Mouse (Mus musculus) layer of hippocampus, adult 18-20 months (tissue): ENCODE data around the gene Dcaf12. TPM values are rescaled to one million over a fixed set of nuclear protein-coding genes. Genes with fewer than 3 reads are reported as not detected.

ENCODE experiments used
- DNase-seq, 2 experiments: peaks; one replicate each; pipeline ENCODE4 v3.0.0; 2022; ENCODE audit warnings: low spot score in 2 of 2
- total RNA-seq, 2 experiments: library from RNA; stranded (reverse); gene quantifications; 2 replicates each; pipeline ENCODE4 v1.2.3; 2021

Dcaf12 gene
- total RNA-seq, 2 experiments from 2014 or later, result 41.2 to 43.2 TPM

DNA sequence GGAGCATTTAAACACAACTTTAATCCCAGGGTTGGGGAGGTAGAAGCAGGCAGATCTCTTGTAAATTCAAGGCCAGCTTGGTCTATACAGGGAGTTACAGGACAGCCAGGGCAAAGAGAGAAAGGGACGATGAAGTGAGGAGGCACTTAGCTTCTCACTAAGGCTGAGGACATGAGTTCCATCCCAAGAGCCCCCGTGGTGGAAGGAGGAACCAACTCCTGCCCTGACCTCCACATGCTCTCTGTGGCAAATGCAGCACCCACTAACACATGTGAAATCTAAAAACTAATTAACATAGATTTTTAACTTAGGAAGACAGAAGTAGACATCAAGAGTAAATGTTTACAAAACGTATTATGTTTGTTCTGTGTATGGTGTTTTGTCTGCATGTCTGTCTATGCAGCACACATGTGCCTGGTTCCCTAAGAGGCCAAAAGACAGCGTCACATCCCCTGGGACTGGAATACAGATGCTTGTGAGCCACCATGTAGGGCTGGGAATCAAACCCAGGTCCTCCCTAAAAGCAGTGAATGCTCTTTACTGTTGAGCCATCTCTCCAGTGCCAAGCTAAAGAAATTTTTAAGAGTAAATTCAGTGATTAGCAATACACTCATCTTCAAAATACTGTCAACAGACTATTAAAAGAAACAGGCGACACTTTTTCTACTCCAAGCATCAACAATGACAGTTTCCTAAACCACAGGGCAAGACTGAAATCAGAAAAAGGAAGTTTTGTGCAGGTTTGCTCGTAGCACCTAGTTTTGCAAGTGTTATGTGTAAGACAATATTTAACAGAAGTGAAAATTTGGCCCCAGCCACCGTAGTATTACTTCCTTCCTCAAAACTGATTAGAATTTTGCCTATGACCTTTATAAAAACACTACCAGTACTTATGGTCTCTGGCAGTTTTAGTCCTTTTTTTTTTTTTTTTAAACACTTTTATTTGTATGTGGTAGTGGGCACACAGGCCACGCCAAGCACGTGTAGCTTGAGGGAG, 3.8 kb downstream of the Dcaf12 start:
- no peak for DNase-seq

DNA sequence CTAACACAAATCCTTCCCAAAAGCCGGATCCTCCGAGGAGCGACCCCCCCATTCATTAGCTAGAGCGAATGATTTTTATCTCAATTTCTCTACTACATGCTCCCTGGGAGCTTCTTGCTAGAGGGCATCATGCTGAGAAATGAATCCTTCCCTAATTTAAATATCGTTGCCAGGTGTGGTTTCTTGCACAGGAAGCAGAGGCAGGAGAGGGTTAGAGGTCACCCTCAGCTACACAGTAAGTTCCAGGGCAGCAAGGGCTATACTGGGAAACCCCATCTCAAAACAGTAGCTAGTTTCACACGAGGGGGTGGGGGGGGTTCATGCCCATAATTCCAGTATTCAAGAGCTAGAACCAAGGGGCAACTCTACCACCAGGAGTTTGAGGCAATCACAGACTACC, 7.3 kb downstream of the Dcaf12 start:
- no peak for DNase-seq

DNA sequence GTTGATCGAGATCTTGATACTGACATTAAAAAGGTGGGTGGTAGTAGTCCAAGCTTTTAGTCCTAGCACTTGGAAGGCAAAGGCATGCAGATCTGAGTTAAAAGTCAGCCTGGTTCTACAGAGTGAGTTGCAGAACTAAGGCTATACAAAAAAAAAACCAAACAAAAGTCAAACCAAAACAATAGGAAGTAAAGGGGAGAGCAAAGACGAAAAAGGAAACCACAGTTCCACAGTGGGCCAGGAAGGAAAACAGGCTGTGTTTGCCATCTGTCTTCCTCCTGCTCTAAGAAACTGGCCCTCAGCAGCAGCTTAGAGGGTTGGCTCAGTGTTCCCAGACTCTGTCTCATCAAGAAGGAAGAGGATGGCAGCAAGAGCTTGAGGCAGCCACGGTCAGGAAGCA, 10.4 kb downstream of the Dcaf12 start:
- peak; percentile 41 to 62 for DNase-seq

DNA sequence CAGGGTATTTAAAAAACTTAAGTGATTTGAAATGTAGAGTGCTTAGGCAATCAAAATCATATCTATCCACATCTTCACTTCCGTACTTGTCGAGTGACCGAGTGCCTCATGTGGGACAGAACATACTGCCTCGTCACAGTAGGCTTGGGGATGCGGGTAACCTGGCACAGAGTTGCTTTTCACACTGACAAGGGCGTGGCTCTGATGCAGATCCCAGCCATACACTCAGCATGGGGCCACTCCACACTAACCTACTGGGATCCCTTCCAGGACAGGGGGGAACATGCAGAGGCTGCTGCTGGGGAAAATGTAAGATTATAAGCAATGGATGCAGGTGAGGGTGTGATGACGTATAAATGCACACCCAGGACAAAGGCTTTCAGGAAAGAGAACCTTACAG, 11.0 kb downstream of the Dcaf12 start:
- DNase-seq, result no peak

DNA sequence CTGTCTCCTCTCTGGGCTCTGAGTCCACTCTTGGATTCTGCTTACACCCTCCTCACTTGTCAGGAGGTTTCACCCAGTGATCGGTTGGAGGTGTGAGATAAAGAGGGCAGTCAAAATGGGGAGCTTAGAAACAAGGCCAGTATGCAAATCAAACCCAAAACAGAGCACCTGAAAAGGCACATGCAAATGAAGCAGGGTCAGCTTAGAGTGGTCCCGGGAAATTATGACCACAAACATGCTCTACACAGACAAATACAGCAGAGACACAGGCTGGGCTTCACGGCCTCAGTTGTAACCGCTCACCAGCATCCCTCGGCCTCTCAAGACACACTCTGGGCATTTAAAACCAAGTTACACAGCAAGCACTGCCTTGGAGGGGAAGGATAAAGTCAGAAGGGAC, 15.7 kb downstream of the Dcaf12 start:
- no peak for DNase-seq

DNA sequence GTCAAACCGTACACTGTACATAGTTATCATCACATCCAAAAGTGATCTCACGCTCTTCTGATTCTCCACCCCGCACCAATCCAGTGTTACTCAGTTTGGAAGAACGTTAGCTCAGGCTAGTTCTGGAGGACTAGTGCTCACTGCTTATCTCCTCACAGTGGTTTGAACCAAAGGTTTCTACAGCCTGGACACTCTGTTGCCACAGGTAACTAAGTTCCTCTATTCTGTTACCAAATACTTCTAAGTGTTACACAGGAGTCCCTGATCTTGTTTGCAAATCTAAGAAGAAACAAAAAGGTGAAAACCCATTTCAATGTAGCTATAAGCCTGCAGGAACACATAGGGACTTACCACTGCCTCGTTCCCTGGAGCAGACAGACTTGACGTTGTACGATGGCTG, 18.7 kb downstream of the Dcaf12 start:
- no peak for DNase-seq

DNA sequence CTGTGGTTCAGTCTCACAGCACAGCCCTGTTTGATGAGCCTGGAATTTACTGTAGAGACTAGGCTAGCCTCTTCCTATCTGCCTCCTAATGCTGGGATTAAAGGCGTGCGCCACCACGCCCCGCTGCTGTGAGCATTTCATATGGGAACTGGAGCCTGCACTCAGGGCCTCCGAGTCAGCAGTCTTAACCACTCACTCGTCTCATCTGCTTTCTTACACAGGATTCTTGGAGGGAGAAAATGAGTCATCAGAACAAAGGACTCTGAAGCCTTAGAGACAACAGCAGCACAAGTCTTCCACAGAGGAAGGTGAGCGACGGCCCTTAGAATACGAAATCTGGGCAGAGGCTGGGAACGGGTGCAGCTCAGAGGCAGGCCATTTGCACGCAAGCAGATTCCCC, 19.2 kb downstream of the Dcaf12 start:
- DNase-seq, result no peak

DNA sequence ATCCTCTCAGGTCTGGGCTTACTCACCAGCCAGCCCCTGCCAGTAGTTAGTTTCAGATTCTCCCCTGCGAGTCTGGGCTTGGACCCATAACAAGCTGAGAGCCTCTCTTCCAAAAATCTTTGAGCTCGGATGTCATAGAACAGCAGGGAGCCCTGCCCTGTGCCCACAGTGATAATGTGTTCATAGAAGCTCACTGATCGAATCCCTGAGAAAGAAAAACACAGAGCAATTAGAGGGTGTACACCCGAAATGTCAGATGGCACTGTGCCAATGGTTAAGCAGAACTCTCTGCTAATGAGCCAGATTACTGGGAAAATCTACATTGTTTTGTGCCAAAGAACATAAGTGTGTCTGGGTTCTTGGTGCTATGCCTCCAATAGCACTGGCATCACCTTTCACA, 20.8 kb downstream of the Dcaf12 start:
- peak; percentile 37 to 71 for DNase-seq

DNA sequence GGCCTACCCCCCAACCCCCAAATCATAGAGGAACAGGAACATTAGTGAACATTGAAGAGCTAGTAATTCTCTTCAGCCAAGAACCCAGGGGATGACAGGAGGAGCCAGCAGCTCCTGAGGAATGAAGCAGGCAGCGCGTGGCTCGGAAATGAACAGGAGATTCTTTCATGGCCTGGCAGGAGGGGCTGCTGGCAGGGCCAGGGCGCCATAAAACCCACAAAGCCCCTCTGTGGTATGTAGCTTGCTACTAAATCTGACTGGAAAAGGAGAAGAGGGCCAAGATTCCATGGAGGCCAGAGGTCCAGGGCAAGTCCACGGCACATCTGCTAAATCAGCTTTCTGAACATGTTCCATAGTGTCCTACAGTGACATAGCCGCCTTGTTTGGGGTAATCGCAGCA, 24.9 kb downstream of the Dcaf12 start:
- no peak for DNase-seq

DNA sequence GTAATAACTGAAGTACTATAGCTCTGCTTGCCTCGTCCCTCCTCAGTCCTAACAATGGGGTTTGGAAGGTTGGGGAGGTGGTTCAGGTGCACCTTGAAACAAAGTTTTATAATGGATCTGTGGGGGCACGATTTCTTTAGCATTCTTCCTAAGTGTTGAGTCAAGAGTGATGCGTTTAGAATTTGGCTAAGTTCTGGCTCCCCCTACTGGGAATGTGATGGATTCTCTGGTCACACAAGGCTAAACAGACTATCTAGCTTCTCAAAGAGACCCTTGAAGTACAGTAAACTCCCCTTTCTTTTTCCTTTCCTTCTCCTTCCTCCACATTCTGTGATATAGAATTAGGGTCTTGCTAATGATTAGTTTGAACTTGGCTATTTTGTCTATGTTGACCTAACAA, 28.3 kb downstream of the Dcaf12 start:
- peak in 1 of 2 experiments; percentile 61 for DNase-seq

DNA sequence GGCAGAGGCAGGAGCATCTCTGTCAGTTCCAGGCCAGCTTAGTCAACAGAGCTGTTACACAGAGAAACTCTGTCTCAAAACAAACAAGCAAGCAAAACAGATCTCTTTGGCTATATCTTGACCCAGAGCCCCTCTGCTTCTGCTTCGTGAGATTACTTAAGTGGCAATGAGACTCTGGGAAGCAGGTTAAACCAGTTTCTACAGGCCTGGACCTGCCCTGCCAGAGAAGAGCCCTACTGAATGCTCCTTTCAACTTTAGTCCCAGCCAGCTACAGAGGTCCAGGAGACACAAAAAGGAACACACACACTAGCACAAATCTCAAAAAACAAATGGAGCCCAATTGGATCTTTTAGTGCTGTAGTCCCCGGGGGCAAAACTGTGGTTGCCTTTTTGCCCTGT, 30.6 kb downstream of the Dcaf12 start:
- no peak for DNase-seq

DNA sequence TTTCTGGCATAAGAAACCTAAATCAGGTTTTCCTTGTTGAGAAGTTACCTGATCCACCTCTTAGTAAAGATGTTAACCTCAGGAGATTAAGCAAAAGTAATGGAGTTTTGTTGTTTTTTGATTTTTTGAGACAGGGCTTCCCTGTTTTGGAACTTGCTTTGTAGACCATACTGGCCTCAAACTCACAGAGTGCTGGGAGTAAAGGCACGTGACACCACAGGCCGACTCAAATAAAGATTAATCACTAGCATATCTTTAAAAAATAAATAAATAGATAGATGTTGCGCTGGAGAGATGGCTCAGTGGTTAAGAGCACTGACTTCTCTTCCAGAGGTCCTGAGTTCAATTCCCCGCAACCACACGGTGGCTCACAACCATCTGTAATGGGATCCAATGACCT, 38.8 kb downstream of the Dcaf12 start:
- no peak for DNase-seq

DNA sequence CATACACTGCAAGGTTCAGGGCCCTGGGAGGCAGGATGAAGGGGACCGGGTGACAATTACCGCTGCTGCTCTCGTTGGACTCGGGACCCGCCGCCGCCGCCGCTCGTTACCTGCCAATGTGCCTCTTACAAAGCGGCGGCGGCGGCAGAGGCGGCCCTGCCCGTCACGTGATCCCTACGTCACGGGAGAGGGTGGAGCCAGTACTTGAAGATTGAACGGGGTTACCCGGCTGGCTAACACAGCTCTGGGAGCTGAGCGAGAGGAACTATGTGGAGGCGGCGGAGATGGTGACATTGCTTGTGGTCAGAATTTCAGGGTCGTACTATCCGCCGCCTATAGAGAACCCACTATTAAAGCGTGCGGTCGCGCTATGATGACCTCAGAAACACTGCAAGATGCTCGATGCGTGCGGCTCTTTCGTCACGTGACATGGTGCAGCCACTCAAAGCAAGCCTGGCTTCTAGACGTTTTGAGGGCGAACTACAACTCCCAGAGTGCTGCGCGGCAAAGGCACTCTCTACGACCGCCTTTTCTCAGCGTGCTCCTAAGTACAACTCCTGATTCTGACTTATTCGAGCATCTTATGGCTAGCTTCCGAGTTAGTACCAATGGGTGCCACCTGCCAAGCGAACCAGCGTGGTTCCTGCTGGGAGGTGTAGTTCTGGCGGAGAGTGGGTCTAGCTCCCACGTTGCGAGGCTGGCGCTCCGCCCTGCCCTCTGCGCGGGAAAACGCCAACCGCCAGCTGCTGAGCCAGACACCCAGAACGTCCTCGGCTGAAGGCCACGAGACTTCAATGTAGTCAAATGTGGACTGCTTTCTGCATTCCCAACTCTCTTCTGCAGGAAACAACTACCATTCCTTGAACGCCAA, 39.5 kb downstream of the Dcaf12 start, which contains the start of gene Ubap2:
Ubap2 (minus strand) TSS at position 165 of the 871 bp plus-strand sequence.
- peak; percentile 96 to 100 for DNase-seq

DNA sequence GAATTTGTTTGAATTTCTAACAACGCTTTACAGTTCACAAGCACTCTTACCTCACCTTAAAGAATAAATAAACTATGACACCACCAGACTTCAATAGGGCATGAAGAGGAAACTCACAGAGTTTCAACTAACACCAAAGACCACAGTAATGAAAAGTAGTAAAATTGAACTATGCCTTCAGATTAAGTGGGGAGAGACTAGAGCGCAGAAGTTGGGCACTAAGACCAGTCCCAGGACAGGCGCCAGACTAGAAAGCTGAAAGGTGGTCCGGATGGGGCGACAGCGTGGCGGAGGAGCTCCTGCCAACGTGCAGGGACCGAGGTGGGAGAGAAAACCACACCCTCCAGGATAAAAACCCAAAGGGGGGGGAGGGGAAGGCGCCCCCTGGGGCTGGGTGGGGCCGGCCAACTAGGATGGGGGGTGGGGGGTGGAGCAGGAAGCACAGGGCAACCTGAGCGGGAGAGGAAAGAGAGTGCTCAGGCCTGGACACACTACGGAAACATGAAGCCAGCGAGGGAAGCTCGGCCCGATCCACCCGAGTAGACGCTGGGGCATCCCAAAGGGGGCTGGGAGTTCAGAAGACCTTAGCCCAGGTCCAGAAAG, 40.2 kb downstream of the Dcaf12 start:
- DNase-seq, result no peak

DNA sequence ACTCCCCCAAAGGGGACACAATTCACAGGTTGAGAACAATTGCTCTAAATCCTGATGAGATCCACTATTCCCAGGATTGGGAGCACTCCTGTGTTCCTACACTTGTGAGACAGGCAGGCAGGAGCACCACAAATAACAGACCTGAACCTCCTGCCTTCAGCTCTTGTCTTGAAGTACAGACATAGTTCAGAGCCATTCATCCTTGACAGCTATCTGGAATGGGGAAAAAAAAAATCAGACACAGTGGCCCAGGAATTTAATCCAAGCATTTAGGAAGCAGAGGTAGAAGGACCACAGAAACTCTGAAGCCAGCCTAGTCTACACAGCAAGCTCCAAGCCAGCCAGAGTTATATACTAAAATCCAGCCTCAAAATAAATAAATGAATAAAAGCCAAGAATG, 46.6 kb downstream of the Dcaf12 start:
- DNase-seq, result no peak

DNA sequence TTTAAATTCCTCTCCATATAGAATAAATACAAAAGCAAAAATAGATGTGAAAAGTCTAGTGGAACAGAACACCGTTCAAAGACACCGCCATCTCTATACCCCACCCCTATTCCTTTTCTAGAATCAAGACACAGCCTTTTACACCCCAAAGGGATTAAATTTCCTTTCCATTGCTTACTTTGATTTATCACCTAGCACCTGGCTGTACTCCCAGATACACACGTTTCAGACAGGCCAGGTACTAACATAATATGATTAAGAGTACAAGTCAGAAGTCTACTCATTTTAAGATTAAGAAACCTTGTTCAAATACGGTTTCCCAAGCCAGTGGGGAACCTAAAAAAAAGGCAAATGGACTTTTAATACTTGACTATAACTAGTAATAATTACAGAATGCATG, 48.3 kb downstream of the Dcaf12 start:
- no peak for DNase-seq

DNA sequence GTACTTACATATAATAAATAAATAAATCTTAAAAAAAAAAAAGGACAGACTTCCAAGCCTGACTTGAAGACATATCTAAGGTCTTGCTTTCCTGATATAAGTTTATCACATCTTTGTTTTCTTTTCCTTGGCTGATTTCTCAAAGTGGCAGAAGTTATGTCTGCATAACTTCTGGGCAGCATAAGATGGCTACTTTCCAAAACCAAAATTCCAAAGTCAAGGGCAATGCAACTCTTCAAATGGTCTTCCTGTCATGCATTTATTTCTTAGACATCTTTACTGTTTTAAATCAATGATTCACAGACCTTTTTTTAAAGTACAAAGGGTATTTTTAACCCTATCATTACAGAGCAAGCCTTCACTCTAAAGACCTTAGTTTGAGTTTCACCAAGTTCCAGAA, 54.0 kb downstream of the Dcaf12 start:
- no peak for DNase-seq

DNA sequence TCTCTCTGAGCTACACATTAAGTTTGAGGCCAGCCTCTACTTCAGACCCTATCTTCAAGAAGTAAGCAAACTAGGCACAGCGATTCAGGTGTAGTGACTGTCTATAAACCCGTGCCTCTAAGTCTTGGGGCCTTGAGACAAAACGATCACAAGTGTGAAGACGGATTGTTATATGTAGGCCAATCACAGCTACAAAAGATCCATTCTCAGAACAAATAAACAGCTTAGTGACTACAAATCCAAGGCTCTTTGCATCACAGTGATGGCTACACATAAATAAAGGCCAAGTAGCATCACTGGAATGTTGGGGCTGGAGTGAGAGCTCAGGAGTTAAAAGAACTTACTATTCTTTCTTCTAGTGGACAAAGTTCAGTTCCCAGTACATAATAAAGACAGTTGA, 55.7 kb downstream of the Dcaf12 start:
- DNase-seq, result no peak

DNA sequence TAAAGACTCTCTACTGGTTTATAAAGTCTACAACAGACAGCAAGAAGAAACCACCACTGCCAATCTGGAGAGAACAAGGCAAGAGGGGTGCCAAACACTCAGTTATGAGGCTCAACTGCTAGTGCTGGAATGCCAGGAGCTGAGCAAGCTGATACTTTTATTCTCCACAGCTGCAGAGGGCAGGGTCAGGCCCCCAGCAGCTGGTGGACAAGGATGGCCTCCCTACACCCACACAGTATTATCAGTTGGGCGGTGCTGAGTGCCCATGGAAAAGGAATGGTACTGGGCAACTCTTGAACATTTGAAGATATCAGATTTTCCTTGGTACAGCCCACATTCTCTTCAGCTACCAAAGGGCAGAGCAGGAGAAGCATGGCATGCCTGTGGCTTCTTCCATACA, 56.9 kb downstream of the Dcaf12 start:
- DNase-seq, result no peak

DNA sequence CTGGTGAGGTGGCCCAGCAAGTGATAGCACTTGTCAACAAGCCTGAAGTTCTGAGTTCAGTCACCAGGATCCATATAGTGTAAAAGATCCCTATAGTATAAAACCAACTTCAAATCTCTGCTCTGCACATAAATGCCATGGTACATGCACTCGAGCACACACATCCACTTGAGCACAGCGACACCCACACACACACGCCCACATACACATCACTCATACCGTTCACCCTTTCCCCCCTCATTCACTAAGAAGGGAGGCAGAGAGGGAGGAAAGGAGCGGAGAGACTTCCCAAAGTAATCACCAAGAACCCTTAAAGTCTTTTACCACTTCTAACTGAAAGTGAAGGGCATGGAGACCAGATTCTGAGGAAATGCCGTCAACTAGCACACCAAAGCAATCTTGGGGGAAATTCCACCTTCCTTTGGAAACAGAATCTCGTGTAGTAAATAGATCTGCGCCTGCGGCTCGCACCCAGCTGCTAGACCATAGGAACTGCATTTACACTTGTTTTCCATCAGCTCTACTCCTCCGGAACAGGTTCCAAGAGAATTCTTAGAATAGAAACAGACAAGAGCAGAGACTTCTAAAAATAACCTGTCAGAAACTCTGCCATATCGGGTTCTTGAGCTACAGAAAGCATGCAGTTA, 59.0 kb downstream of the Dcaf12 start:
- DNase-seq, result peak in 1 of 2 experiments; percentile 42

DNA sequence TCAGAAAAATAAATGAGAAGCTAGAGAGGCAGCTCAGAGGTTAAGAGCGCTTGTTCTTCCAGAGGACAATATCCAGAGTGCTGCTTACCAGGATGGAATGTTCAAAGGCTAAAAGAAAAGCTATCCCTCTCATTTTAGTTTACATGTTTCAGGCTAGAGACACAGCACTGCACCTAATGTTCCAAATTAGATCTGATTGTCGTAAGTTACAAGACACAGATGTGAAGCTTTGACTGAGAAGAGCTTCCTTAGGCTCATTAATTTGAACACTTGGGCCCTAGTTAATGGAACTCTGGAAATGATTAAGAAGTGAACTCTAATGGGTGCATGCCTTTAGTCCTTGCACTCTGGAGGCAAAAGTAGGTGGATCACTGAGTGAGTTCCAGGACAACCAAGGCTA, 60.9 kb downstream of the Dcaf12 start:
- no peak for DNase-seq
